Mouse (Mus musculus): ENCODE data around the gene Abcb6. TPM values are rescaled to one million over a fixed set of nuclear protein-coding genes. Genes with fewer than 3 reads are reported as not detected.
A peak's percentile ranks its signal among the peaks of the same experiment; 100 is the strongest.

Gene Abcb6
- polyA plus RNA-seq, 1 experiment from 2014 or later, result 17.1 TPM

GRCm38 (mm10) chr1:75138448-75138847, 41.7 kb downstream of the Abcb6 start:
- Histone ChIP-seq H3K4me2 (replicated peaks; ENCODE audit: low read depth) (no peak overlapping the region), H3K36me3 (ENCODE audit: control insufficient read depth, insufficient read depth) (peaks cover 43% of the 10 kb centered on the region), H3K4me1 (replicated peaks; ENCODE audit: control insufficient read depth, insufficient read depth, low read length) (no peaks in the 10 kb centered on the region), H3K4me3 (ENCODE audit: low read depth, low read length) (no peak overlapping the region), H3K9ac (ENCODE audit: low read depth, low read length) (no peak overlapping the region), H3K9me3 (ENCODE audit: control insufficient read depth) (no peaks in the 10 kb centered on the region), H3K27me3 (replicated peaks; ENCODE audit: control insufficient read depth, insufficient read depth, low read length) (no peaks in the 10 kb centered on the region), H3K27ac (ENCODE audit: low read depth, low read length) (no peak overlapping the region)
- no peak for TF ChIP-seq CTCF (IDR thresholded peaks at IDR 0.05; ENCODE audit: low read depth)
- ATAC-seq, result no peak
- WGBS, result 100% methylated on average over 2 of the region's 2 CpGs

GRCm38 (mm10) chr1:75136730-75137129, 43.5 kb downstream of the Abcb6 start:
- no peak overlapping the region for H3K4me2 ChIP-seq (replicated peaks; ENCODE audit: low read depth)
- no peak for TF ChIP-seq CTCF (IDR thresholded peaks at IDR 0.05; ENCODE audit: low read depth)
- no peaks in the 10 kb centered on the region for H3K4me1 ChIP-seq (replicated peaks; ENCODE audit: control insufficient read depth, insufficient read depth, low read length)
- no peak overlapping the region for H3K27ac ChIP-seq (ENCODE audit: low read depth, low read length)
- H3K9ac ChIP-seq (ENCODE audit: low read depth, low read length), result no peak overlapping the region
- H3K4me3 ChIP-seq (ENCODE audit: low read depth, low read length), result no peak overlapping the region
- no peaks in the 10 kb centered on the region for H3K9me3 ChIP-seq (ENCODE audit: control insufficient read depth)
- peaks cover 43% of the 10 kb centered on the region for H3K36me3 ChIP-seq (ENCODE audit: control insufficient read depth, insufficient read depth)
- 65% methylated on average over 3 of the region's 3 CpGs for WGBS
- no peaks in the 10 kb centered on the region for H3K27me3 ChIP-seq (replicated peaks; ENCODE audit: control insufficient read depth, insufficient read depth, low read length)
- no peak for ATAC-seq

- no peak overlapping the region for H3K4me2 ChIP-seq (replicated peaks; ENCODE audit: low read depth)
- no peaks in the 10 kb centered on the region for H3K27me3 ChIP-seq (replicated peaks; ENCODE audit: control insufficient read depth, insufficient read depth, low read length)
- no peak for ATAC-seq
- no peaks in the 10 kb centered on the region for H3K9me3 ChIP-seq (ENCODE audit: control insufficient read depth)
- peaks cover 43% of the 10 kb centered on the region for H3K36me3 ChIP-seq (ENCODE audit: control insufficient read depth, insufficient read depth)
- H3K27ac ChIP-seq (ENCODE audit: low read depth, low read length), result no peak overlapping the region
- H3K4me1 ChIP-seq (replicated peaks; ENCODE audit: control insufficient read depth, insufficient read depth, low read length), result no peaks in the 10 kb centered on the region
- no peak overlapping the region for H3K9ac ChIP-seq (ENCODE audit: low read depth, low read length)
- TF ChIP-seq CTCF (IDR thresholded peaks at IDR 0.05; ENCODE audit: low read depth), result no peak
- no peak overlapping the region for H3K4me3 ChIP-seq (ENCODE audit: low read depth, low read length)
- 65% methylated on average over 6 of the region's 6 CpGs for WGBS
Measured at GRCm38 (mm10) chr1:75136293-75136692, 43.9 kb downstream of the Abcb6 start.

GRCm38 (mm10) chr1:75133421-75134207, 46.6 kb downstream of the Abcb6 start, which contains the start of gene Slc23a3:
Slc23a3 (minus strand) TSS chr1:75133890.
- Histone ChIP-seq H3K4me2 (replicated peaks; ENCODE audit: low read depth) (no peak within 1 kb of the TSS), H3K27me3 (replicated peaks; ENCODE audit: control insufficient read depth, insufficient read depth, low read length) (no peaks in the 10 kb centered on the region), H3K9me3 (ENCODE audit: control insufficient read depth) (no peaks in the 10 kb centered on the region), H3K4me3 (ENCODE audit: low read depth, low read length) (no peak within 1 kb of the TSS), H3K9ac (ENCODE audit: low read depth, low read length) (no peak within 1 kb of the TSS), H3K36me3 (ENCODE audit: control insufficient read depth, insufficient read depth) (peaks cover 35% of the 10 kb centered on the region), H3K4me1 (replicated peaks; ENCODE audit: control insufficient read depth, insufficient read depth, low read length) (no peaks in the 10 kb centered on the region), H3K27ac (ENCODE audit: low read depth, low read length) (no peak within 1 kb of the TSS)
- 38% methylated on average over 12 of the region's 12 CpGs for WGBS
- TF ChIP-seq CTCF (IDR thresholded peaks at IDR 0.05; ENCODE audit: low read depth), result no peak
- 0 out of 2 replicates have a peak, but pooled peaks have one; percentile 12 for ATAC-seq

GRCm38 (mm10) chr1:75128641-75129040, 51.6 kb downstream of the Abcb6 start:
- 45% methylated on average over 3 of the region's 3 CpGs for WGBS
- H3K27ac ChIP-seq (ENCODE audit: low read depth, low read length), result no peak overlapping the region

GRCm38 (mm10) chr1:75125418-75125817, 54.8 kb downstream of the Abcb6 start:
- H3K27me3 ChIP-seq (replicated peaks; ENCODE audit: control insufficient read depth, insufficient read depth, low read length), result no peaks in the 10 kb centered on the region
- no peak for TF ChIP-seq CTCF (IDR thresholded peaks at IDR 0.05; ENCODE audit: low read depth)
- no peak for ATAC-seq
- peak overlapping the region; percentile 97 for H3K27ac ChIP-seq (ENCODE audit: low read depth, low read length)
- peak overlapping the region; percentile 51 for H3K4me3 ChIP-seq (ENCODE audit: low read depth, low read length)
- 23% methylated on average over 5 of the region's 5 CpGs for WGBS
- peak overlapping the region; percentile 69 for H3K4me2 ChIP-seq (replicated peaks; ENCODE audit: low read depth)
- H3K36me3 ChIP-seq (ENCODE audit: control insufficient read depth, insufficient read depth), result no peaks in the 10 kb centered on the region
- peak overlapping the region; percentile 43 for H3K9ac ChIP-seq (ENCODE audit: low read depth, low read length)
- H3K9me3 ChIP-seq (ENCODE audit: control insufficient read depth), result no peaks in the 10 kb centered on the region
- H3K4me1 ChIP-seq (replicated peaks; ENCODE audit: control insufficient read depth, insufficient read depth, low read length), result 0 out of 2 replicates have a peak, but pooled peaks cover 5% of the 10 kb centered on the region

More at GRCm38 (mm10) chr1:75128641-75129040, 51.6 kb downstream of the Abcb6 start:
- Histone ChIP-seq H3K9ac (ENCODE audit: low read depth, low read length) (no peak overlapping the region), H3K4me3 (ENCODE audit: low read depth, low read length) (no peak overlapping the region), H3K4me1 (replicated peaks; ENCODE audit: control insufficient read depth, insufficient read depth, low read length) (0 out of 2 replicates have a peak, but pooled peaks cover 5% of the 10 kb centered on the region), H3K36me3 (ENCODE audit: control insufficient read depth, insufficient read depth) (no peaks in the 10 kb centered on the region), H3K27me3 (replicated peaks; ENCODE audit: control insufficient read depth, insufficient read depth, low read length) (no peaks in the 10 kb centered on the region), H3K4me2 (replicated peaks; ENCODE audit: low read depth) (no peak overlapping the region), H3K9me3 (ENCODE audit: control insufficient read depth) (no peaks in the 10 kb centered on the region)
- ATAC-seq, result no peak
- no peak for TF ChIP-seq CTCF (IDR thresholded peaks at IDR 0.05; ENCODE audit: low read depth)
